Mouse (Mus musculus) cerebellum, adult 8-10 months (tissue): ENCODE measurements around the gene Gpr135.

ENCODE experiments used
- DNase-seq: peaks from one replicate; pipeline ENCODE4 v3.0.0; 2022

The Gpr135 gene

GRCm38 (mm10) chr12:72070327-72071269, at the start of gene Gpr135:
Gpr135 (minus strand) TSS chr12:72071125.
- DNase-seq, result peak; percentile 87

GRCm38 (mm10) chr12:72115686-72116345, 44.9 kb upstream of the Gpr135 start:
- DNase-seq, result no peak

- DNase-seq, result no peak
These were observed 44.2 kb upstream of the Gpr135 start for GRCm38 (mm10) chr12:72115126-72115525.

GRCm38 (mm10) chr12:72104525-72105281, 33.8 kb upstream of the Gpr135 start:
- peak; percentile 78 for DNase-seq

- DNase-seq, result no peak
These were observed 33.1 kb upstream of the Gpr135 start for GRCm38 (mm10) chr12:72104027-72104426.

- DNase-seq, result no peak
These were observed 31.9 kb upstream of the Gpr135 start for GRCm38 (mm10) chr12:72102776-72103175.

GRCm38 (mm10) chr12:72096966-72097365, 26.0 kb upstream of the Gpr135 start:
- DNase-seq, result no peak

GRCm38 (mm10) chr12:72089802-72090201, 18.9 kb upstream of the Gpr135 start:
- DNase-seq, result no peak

- DNase-seq, result no peak
These were observed 15.4 kb upstream of the Gpr135 start for GRCm38 (mm10) chr12:72086166-72086825.

- peak; percentile 98 for DNase-seq
These were observed 14.6 kb upstream of the Gpr135 start, which contains the start of the genes L3hypdh and Jkamp for GRCm38 (mm10) chr12:72085329-72086165. L3hypdh (minus strand) TSS chr12:72085439. Jkamp (plus strand) TSS chr12:72085589.

GRCm38 (mm10) chr12:72085024-72085328, 14.1 kb upstream of the Gpr135 start:
- DNase-seq, result no peak

- no peak for DNase-seq
These were observed 13.5 kb upstream of the Gpr135 start for GRCm38 (mm10) chr12:72084261-72085023.

GRCm38 (mm10) chr12:72083265-72083664, 12.3 kb upstream of the Gpr135 start:
- DNase-seq, result no peak

GRCm38 (mm10) chr12:72082370-72082769, 11.4 kb upstream of the Gpr135 start:
- DNase-seq, result no peak

GRCm38 (mm10) chr12:72081961-72082360, 11.0 kb upstream of the Gpr135 start:
- no peak for DNase-seq

GRCm38 (mm10) chr12:72078248-72078647, 7.3 kb upstream of the Gpr135 start:
- no peak for DNase-seq

GRCm38 (mm10) chr12:72069626-72070326, 1.1 kb downstream of the Gpr135 start:
- no peak for DNase-seq

- DNase-seq, result no peak
These were observed 13.1 kb downstream of the Gpr135 start for GRCm38 (mm10) chr12:72057780-72058179.

GRCm38 (mm10) chr12:72053851-72054250, 17.1 kb downstream of the Gpr135 start:
- no peak for DNase-seq

GRCm38 (mm10) chr12:72053303-72053702, 17.6 kb downstream of the Gpr135 start:
- DNase-seq, result peak; percentile 18
